Mouse (Mus musculus) heart, adult 2 months (tissue): ENCODE results near the gene Rab31. TPM values are rescaled to one million over a fixed set of nuclear protein-coding genes. Genes with fewer than 3 reads are reported as not detected.
A peak's percentile ranks its signal among the peaks of the same experiment; 100 is the strongest.

ENCODE experiments used
- DNase-seq, 2 experiments: peaks; one replicate each; pipeline ENCODE4 v3.0.0; 2021
- H3K27ac ChIP-seq: fragments of 200-600 bp; 2 replicates; pipeline ENCODE4 v1.8.1; 2022
- H3K27me3 ChIP-seq: fragments of 200-500 bp; 2 replicates; pipeline ENCODE4 v1.6.1; 2012; ENCODE audit warnings: mild to moderate bottlenecking, low read length, inconsistent platforms, mixed read lengths; ENCODE audit not compliant: control insufficient read depth, insufficient read depth
- H3K36me3 ChIP-seq: fragments of 200-500 bp; 2 replicates; pipeline ENCODE4 v1.6.1; 2012; ENCODE audit warnings: low read length, inconsistent platforms; ENCODE audit not compliant: control insufficient read depth, insufficient read depth
- H3K4me1 ChIP-seq: fragments of 200-500 bp; 2 replicates; pipeline ENCODE4 v1.6.1; 2011; ENCODE audit warnings: low read length; ENCODE audit not compliant: control insufficient read depth, insufficient read depth
- H3K4me3 ChIP-seq: fragments of 200-600 bp; 2 replicates; pipeline ENCODE4 v1.8.1; 2022
- H3K79me2 ChIP-seq: fragments of 200-500 bp; replicated peaks from 2 replicates; pipeline ENCODE4 v1.6.1; 2012; ENCODE audit warnings: mild to moderate bottlenecking, inconsistent platforms, low read length, moderate library complexity, mixed read lengths; ENCODE audit not compliant: control insufficient read depth, insufficient read depth
- H3K9ac ChIP-seq: fragments of 200-500 bp; 2 replicates; pipeline ENCODE4 v1.6.1; 2012; ENCODE audit warnings: low read depth, mild to moderate bottlenecking, control low read depth, inconsistent platforms, low read length, mixed read lengths
- CTCF ChIP-seq: fragments of 200-600 bp; IDR thresholded peaks from 2 replicates; pipeline ENCODE4 v1.8.1; 2022; ENCODE audit warnings: antibody characterized with exemption, mild to moderate bottlenecking, moderate library complexity
- EP300 ChIP-seq: fragments of 200-500 bp; IDR thresholded peaks from 2 replicates; pipeline ENCODE4 v1.6.1; 2011; ENCODE audit warnings: low read depth, low read length, control low read depth; ENCODE audit not compliant: insufficient read depth
- POLR2A ChIP-seq: fragments of 200-500 bp; IDR thresholded peaks from 2 replicates; pipeline ENCODE4 v1.6.1; 2011; ENCODE audit warnings: mild to moderate bottlenecking, low read depth, low read length, control low read depth; ENCODE audit not compliant: insufficient read depth
- WGBS: fragments of 180-500 bp; shearing (Covaris S2); methylation state at CpG from one replicate; pipeline ENCODE4 v1.1.7; 2018; 5-methylcytosine and 5-hydroxymethylcytosine counted together
- intact Hi-C: fragments of 180-260 bp; cut with DNase I; formaldehyde crosslinking; loops from one replicate; pipeline ENCODE4 v1.15.1; 2025
- polyA plus RNA-seq: library from polyadenylated mRNA; depleted of rRNA; stranded (reverse); fragments of >200 nt; gene quantifications from 2 replicates; pipeline ENCODE4 v1.2.3, GENCODE M21; 2012
- total RNA-seq, 2 experiments: library from RNA; stranded (reverse); gene quantifications; 2 replicates each; pipeline ENCODE4 v1.2.3; 2021

Rab31 gene
- total and polyA plus RNA-seq, 3 experiments: 12.5 to 16.5 (median 13.0) TPM

GRCm38 (mm10) chr17:65723633-65724032 lies 48.9 kb downstream of the Rab31 start:
- H3K27me3 ChIP-seq: no peaks in the 10 kb centered on the region
- H3K9ac ChIP-seq: no peak overlapping the region
- TF ChIP-seq POLR2A (no peak), EP300 (no peak), CTCF (no peak)
- no peaks in the 10 kb centered on the region for H3K36me3 ChIP-seq
- peaks cover 10% of the 10 kb centered on the region for H3K4me1 ChIP-seq
- H3K79me2 ChIP-seq: no peaks in the 10 kb centered on the region
- DNase-seq: peak in 1 of 2 experiments; percentile 31
- intact Hi-C loops: no loop called here
- WGBS: 88% methylated on average over 8 of the region's 8 CpGs
- H3K27ac ChIP-seq: no peak overlapping the region
- no peak overlapping the region for H3K4me3 ChIP-seq

- Histone ChIP-seq H3K79me2 (no peaks in the 10 kb centered on the region), H3K4me1 (peaks cover 7% of the 10 kb centered on the region), H3K9ac (no peak overlapping the region), H3K4me3 (no peak overlapping the region), H3K36me3 (no peaks in the 10 kb centered on the region), H3K27me3 (no peaks in the 10 kb centered on the region), H3K27ac (no peak overlapping the region)
- intact Hi-C loops: no loop called here
- TF ChIP-seq CTCF (no peak), EP300 (no peak), POLR2A (no peak)
- no peak for DNase-seq
Measured at GRCm38 (mm10) chr17:65721330-65721729, 51.2 kb downstream of the Rab31 start.

- no peaks in the 10 kb centered on the region for H3K36me3 ChIP-seq
- H3K4me3 ChIP-seq: no peak overlapping the region
- intact Hi-C loops: no loop called here
- no peak overlapping the region for H3K27ac ChIP-seq
- no peaks in the 10 kb centered on the region for H3K79me2 ChIP-seq
- peaks cover 4% of the 10 kb centered on the region; the same call in 1 of the 2 replicates for H3K4me1 ChIP-seq
- H3K9ac ChIP-seq: no peak overlapping the region
- TF ChIP-seq CTCF (no peak), EP300 (no peak), POLR2A (no peak)
- no peaks in the 10 kb centered on the region for H3K27me3 ChIP-seq
- 97% methylated on average over 5 of the region's 5 CpGs for WGBS
- no peak for DNase-seq
Measured at GRCm38 (mm10) chr17:65719826-65720225, 52.7 kb downstream of the Rab31 start.

- 70% methylated on average over 2 of the region's 2 CpGs for WGBS
Measured at GRCm38 (mm10) chr17:65718578-65718977, 54.0 kb downstream of the Rab31 start.

GRCm38 (mm10) chr17:65717658-65718199 lies 54.8 kb downstream of the Rab31 start:
- Histone ChIP-seq H3K27ac (no peak overlapping the region), H3K9ac (no peak overlapping the region), H3K4me1 (peaks cover 10% of the 10 kb centered on the region), H3K27me3 (no peaks in the 10 kb centered on the region), H3K4me3 (no peak overlapping the region), H3K79me2 (no peaks in the 10 kb centered on the region), H3K36me3 (no peaks in the 10 kb centered on the region; the same call in 1 of the 2 replicates)
- 67% methylated on average over 4 of the region's 4 CpGs for WGBS
- DNase-seq: no peak
- TF ChIP-seq POLR2A: no peak
- TF ChIP-seq EP300: no peak
- intact Hi-C loops: no loop called here

More at GRCm38 (mm10) chr17:65718578-65718977, 54.0 kb downstream of the Rab31 start:
- no peak overlapping the region for H3K4me3 ChIP-seq
- H3K9ac ChIP-seq: no peak overlapping the region
- no peak for DNase-seq
- H3K27me3 ChIP-seq: no peaks in the 10 kb centered on the region
- TF ChIP-seq POLR2A (no peak), CTCF (no peak), EP300 (no peak)
- H3K27ac ChIP-seq: no peak overlapping the region
- H3K79me2 ChIP-seq: no peaks in the 10 kb centered on the region
- peaks cover 5% of the 10 kb centered on the region for H3K4me1 ChIP-seq
- H3K36me3 ChIP-seq: no peaks in the 10 kb centered on the region
- intact Hi-C loops: no loop called here

GRCm38 (mm10) chr17:65714060-65714459 lies 58.5 kb downstream of the Rab31 start:
- intact Hi-C loops: loop anchor here (5.0 kb wide), 1 partner anchor 58 kb away; the partner anchor contains the start of gene Rab31
- no peak for DNase-seq
- Histone ChIP-seq H3K36me3 (peaks cover 2% of the 10 kb centered on the region; the same call in 1 of the 2 replicates), H3K79me2 (no peaks in the 10 kb centered on the region), H3K27me3 (no peaks in the 10 kb centered on the region), H3K4me3 (no peak overlapping the region), H3K27ac (no peak overlapping the region), H3K9ac (no peak overlapping the region), H3K4me1 (peaks cover 11% of the 10 kb centered on the region)
- TF ChIP-seq CTCF: no peak
- no peak for TF ChIP-seq POLR2A
- TF ChIP-seq EP300: no peak
- 84% methylated on average over 8 of the region's 8 CpGs for WGBS
